Mouse (Mus musculus) T-cell, adult 2 months (primary cell): ENCODE measurements around the gene Tctex1d2.

Source experiments
- DNase-seq: peaks from one replicate; pipeline ENCODE4 v3.0.0; 2022; ENCODE audit warnings: low spot score

The Tctex1d2 gene

GRCm38 (mm10) chr16:32419517-32420483, at the start of gene Tctex1d2:
Gene Tctex1d2 (plus strand): TSS chr16:32419702.
- DNase-seq: peak; percentile 90

- peak; percentile 4 for DNase-seq
Measured at GRCm38 (mm10) chr16:32371351-32371750, 48.2 kb upstream of the Tctex1d2 start.

GRCm38 (mm10) chr16:32379575-32379974, 39.9 kb upstream of the Tctex1d2 start:
- DNase-seq: no peak

GRCm38 (mm10) chr16:32382901-32383300, 36.6 kb upstream of the Tctex1d2 start:
- DNase-seq: no peak

GRCm38 (mm10) chr16:32384885-32385284, 34.6 kb upstream of the Tctex1d2 start:
- DNase-seq: no peak

- DNase-seq: no peak
Measured at GRCm38 (mm10) chr16:32386826-32387225, 32.7 kb upstream of the Tctex1d2 start.

GRCm38 (mm10) chr16:32389049-32389448, 30.5 kb upstream of the Tctex1d2 start:
- DNase-seq: no peak

- no peak for DNase-seq
Measured at GRCm38 (mm10) chr16:32389841-32390240, 29.7 kb upstream of the Tctex1d2 start.

- DNase-seq: no peak
Measured at GRCm38 (mm10) chr16:32390882-32391281, 28.6 kb upstream of the Tctex1d2 start.

- DNase-seq: no peak
Measured at GRCm38 (mm10) chr16:32395679-32396540, 23.6 kb upstream of the Tctex1d2 start.

- DNase-seq: no peak
Measured at GRCm38 (mm10) chr16:32396541-32396835, 23.0 kb upstream of the Tctex1d2 start.

- DNase-seq: no peak
Measured at GRCm38 (mm10) chr16:32398206-32398605, 21.3 kb upstream of the Tctex1d2 start.

GRCm38 (mm10) chr16:32400267-32400666, 19.2 kb upstream of the Tctex1d2 start, which contains the start of gene Tm4sf19:
Gene Tm4sf19 (plus strand): TSS chr16:32400506.
- no peak for DNase-seq

- DNase-seq: no peak
Measured at GRCm38 (mm10) chr16:32401335-32401965, 18.1 kb upstream of the Tctex1d2 start.

GRCm38 (mm10) chr16:32402818-32403217, 16.7 kb upstream of the Tctex1d2 start:
- no peak for DNase-seq

GRCm38 (mm10) chr16:32405716-32406115, 13.8 kb upstream of the Tctex1d2 start:
- DNase-seq: no peak

GRCm38 (mm10) chr16:32406671-32407070, 12.8 kb upstream of the Tctex1d2 start:
- DNase-seq: no peak

- no peak for DNase-seq
Measured at GRCm38 (mm10) chr16:32407730-32408129, 11.8 kb upstream of the Tctex1d2 start.

GRCm38 (mm10) chr16:32417457-32417856, 2.0 kb upstream of the Tctex1d2 start:
- DNase-seq: no peak

GRCm38 (mm10) chr16:32427506-32427905, 8.0 kb downstream of the Tctex1d2 start:
- DNase-seq: no peak

GRCm38 (mm10) chr16:32430474-32431046, 11.1 kb downstream of the Tctex1d2 start, which contains the start of gene Pcyt1a:
Gene Pcyt1a (plus strand): TSS chr16:32430921.
- DNase-seq: peak; percentile 62
